Mouse (Mus musculus): ENCODE results near the gene Gm27027. TPM values are rescaled to one million over a fixed set of nuclear protein-coding genes. Genes with fewer than 3 reads are reported as not detected.

Gene Gm27027
- total RNA-seq, 2 experiments from 2014 or later: not detected

GRCm38 (mm10) chr2:93979249-93980120 lies 16.7 kb downstream of the Gm27027 start:
- DNase-seq (ENCODE audit: low spot score): no peak
- intact Hi-C loops (cut with DNase I): no loop called here

- DNase-seq (ENCODE audit: low spot score): peak; percentile 24
- intact Hi-C loops (cut with DNase I): no loop called here
Measured at GRCm38 (mm10) chr2:93976436-93977252, 19.5 kb downstream of the Gm27027 start.

GRCm38 (mm10) chr2:93975526-93976435 lies 20.4 kb downstream of the Gm27027 start:
- no peak for DNase-seq (ENCODE audit: low spot score)
- intact Hi-C loops (cut with DNase I): no loop called here

GRCm38 (mm10) chr2:93975041-93975440 lies 21.1 kb downstream of the Gm27027 start:
- intact Hi-C loops (cut with DNase I): no loop called here
- no peak for DNase-seq (ENCODE audit: low spot score)

- intact Hi-C loops (cut with DNase I): no loop called here
- DNase-seq (ENCODE audit: low spot score): no peak
Measured at GRCm38 (mm10) chr2:93971647-93972046, 24.5 kb downstream of the Gm27027 start.

- intact Hi-C loops (cut with DNase I): no loop called here
- no peak for DNase-seq (ENCODE audit: low spot score)
Measured at GRCm38 (mm10) chr2:93964494-93965160, 31.5 kb downstream of the Gm27027 start.

GRCm38 (mm10) chr2:93963802-93964201 lies 32.4 kb downstream of the Gm27027 start:
- no peak for DNase-seq (ENCODE audit: low spot score)
- intact Hi-C loops (cut with DNase I): no loop called here

- intact Hi-C loops (cut with DNase I): no loop called here
- peak; percentile 13 for DNase-seq (ENCODE audit: low spot score)
Measured at GRCm38 (mm10) chr2:93961716-93962115, 34.4 kb downstream of the Gm27027 start.

GRCm38 (mm10) chr2:93959346-93959745 lies 36.8 kb downstream of the Gm27027 start:
- intact Hi-C loops (cut with DNase I): loop anchor here (5.0 kb wide), 1 partner anchor 87 kb away; no protein-coding TSS in a partner anchor
- DNase-seq (ENCODE audit: low spot score): no peak

GRCm38 (mm10) chr2:93958216-93958615 lies 37.9 kb downstream of the Gm27027 start:
- intact Hi-C loops (cut with DNase I): loop anchor here (5.0 kb wide), 1 partner anchor 86 kb away; no protein-coding TSS in a partner anchor
- DNase-seq (ENCODE audit: low spot score): no peak

GRCm38 (mm10) chr2:93957785-93958175 lies 38.4 kb downstream of the Gm27027 start:
- DNase-seq (ENCODE audit: low spot score): no peak
- intact Hi-C loops (cut with DNase I): loop anchor here (5.0 kb wide), 1 partner anchor 85 kb away; no protein-coding TSS in a partner anchor

- DNase-seq (ENCODE audit: low spot score): peak; percentile 56
- intact Hi-C loops (cut with DNase I): loop anchor here (5.0 kb wide), 1 partner anchor 85 kb away; no protein-coding TSS in a partner anchor
Measured at GRCm38 (mm10) chr2:93956908-93957784, 39.0 kb downstream of the Gm27027 start, which contains the start of gene Gm13889. TSS of gene Gm13889 (minus strand) at chr2:93957201.

- DNase-seq (ENCODE audit: low spot score): peak; percentile 12
- intact Hi-C loops (cut with DNase I): loop anchor here (5.0 kb wide), 1 partner anchor 84 kb away; no protein-coding TSS in a partner anchor
Measured at GRCm38 (mm10) chr2:93956331-93956801, 39.8 kb downstream of the Gm27027 start.

GRCm38 (mm10) chr2:93955886-93956285 lies 40.3 kb downstream of the Gm27027 start:
- DNase-seq (ENCODE audit: low spot score): no peak
- intact Hi-C loops (cut with DNase I): loop anchor here (5.0 kb wide), 1 partner anchor 84 kb away; no protein-coding TSS in a partner anchor

GRCm38 (mm10) chr2:93954781-93955578 lies 41.2 kb downstream of the Gm27027 start:
- no peak for DNase-seq (ENCODE audit: low spot score)

GRCm38 (mm10) chr2:93953726-93954125 lies 42.4 kb downstream of the Gm27027 start:
- DNase-seq (ENCODE audit: low spot score): no peak

More at GRCm38 (mm10) chr2:93954781-93955578, 41.2 kb downstream of the Gm27027 start:
- intact Hi-C loops (cut with DNase I): loop anchor here (5.0 kb wide), 1 partner anchor 83 kb away; no protein-coding TSS in a partner anchor

GRCm38 (mm10) chr2:93946976-93947375 lies 49.2 kb downstream of the Gm27027 start:
- intact Hi-C loops (cut with DNase I): no loop called here
- no peak for DNase-seq (ENCODE audit: low spot score)

More at GRCm38 (mm10) chr2:93953726-93954125, 42.4 kb downstream of the Gm27027 start:
- intact Hi-C loops (cut with DNase I): no loop called here

Data from heart, postnatal 25 days (tissue).